Mouse (Mus musculus): Measurements from ENCODE around the gene Cpt2. TPM values are rescaled to one million over a fixed set of nuclear protein-coding genes. Genes with fewer than 3 reads are reported as not detected.

The Cpt2 gene
- polyA plus RNA-seq, 1 experiment from 2014 or later = 49.7 TPM

- no peak for ATAC-seq (replicated peaks; ENCODE audit: low FRiP score)
- no peaks in the 10 kb centered on the region for H3K9me3 ChIP-seq (replicated peaks)
- H3K4me1 ChIP-seq = no peaks in the 10 kb centered on the region
- no peak overlapping the region for H3K4me3 ChIP-seq (replicated peaks)
- no peak overlapping the region for H3K27ac ChIP-seq
- no peak overlapping the region for H3K9ac ChIP-seq
- no peak overlapping the region for H3K4me2 ChIP-seq
- WGBS = 91% methylated on average over 7 of the region's 7 CpGs
- no peaks in the 10 kb centered on the region for H3K27me3 ChIP-seq
- H3K36me3 ChIP-seq = no peaks in the 10 kb centered on the region
Observed at GRCm38 (mm10) chr4:107858995-107859394, 64.4 kb downstream of the Cpt2 start.

- no peak for ATAC-seq (replicated peaks; ENCODE audit: low FRiP score)
- Histone ChIP-seq H3K4me2 (no peak overlapping the region), H3K4me3 (replicated peaks) (no peak overlapping the region), H3K4me1 (no peaks in the 10 kb centered on the region), H3K36me3 (no peaks in the 10 kb centered on the region), H3K27ac (no peak overlapping the region), H3K27me3 (no peaks in the 10 kb centered on the region), H3K9ac (no peak overlapping the region), H3K9me3 (replicated peaks) (no peaks in the 10 kb centered on the region)
- 78% methylated on average over 11 of the region's 11 CpGs for WGBS
Observed at GRCm38 (mm10) chr4:107856958-107857686, 66.3 kb downstream of the Cpt2 start.

Other genes with a start within 250 kb of the Cpt2 start
- not detected in 2 replicates for gene Dmrtb1, start 239.4 kb downstream of the Cpt2 start, polyA plus RNA-seq (2015; fragmentation: Nextera tagmentation; extraction: Ambion mirVana)
- 2.2 and 2.6 TPM in 2 replicates for gene Lrp8, start 121.3 kb downstream of the Cpt2 start, polyA plus RNA-seq (2015; fragmentation: Nextera tagmentation; extraction: Ambion mirVana)
- gene Magoh, start 43.9 kb downstream of the Cpt2 start, polyA plus RNA-seq (2015; fragmentation: Nextera tagmentation; extraction: Ambion mirVana) = 199 and 241 TPM in 2 replicates
- 122 and 135 TPM in 2 replicates for gene 0610037L13Rik, start 33.8 kb downstream of the Cpt2 start, polyA plus RNA-seq (2015; fragmentation: Nextera tagmentation; extraction: Ambion mirVana)
- not detected in 2 replicates for gene Slc1a7, start 44.7 kb upstream of the Cpt2 start, polyA plus RNA-seq (2015; fragmentation: Nextera tagmentation; extraction: Ambion mirVana)
- gene Podn, start 172.8 kb upstream of the Cpt2 start, polyA plus RNA-seq (2015; fragmentation: Nextera tagmentation; extraction: Ambion mirVana) = 0.53 and 1.1 TPM in 2 replicates
- 228 and 229 TPM in 2 replicates for gene Scp2, start 221.4 kb upstream of the Cpt2 start, polyA plus RNA-seq (2015; fragmentation: Nextera tagmentation; extraction: Ambion mirVana)
- gene Echdc2, start 241.8 kb upstream of the Cpt2 start, polyA plus RNA-seq (2015; fragmentation: Nextera tagmentation; extraction: Ambion mirVana) = 36.4 and 37.2 TPM in 2 replicates

Measured in kidney, embryonic 15.5 days (tissue).